Comparison of ENCODE assay signal across 8 mouse cellular contexts in genomic region chr4:57717354-57717753, GRCm38 (mm10). TPM values are rescaled to one million over a fixed set of nuclear protein-coding genes. Genes with fewer than 3 reads are reported as not detected.
DNase-seq lines count a peak whose midpoint lies in the region; ATAC-seq lines count a peak whose summit lies in the region.

Gene Akap2 (plus strand): TSS chr4:57717657.

- H3K4me3 ChIP-seq in embryonic facial prominence, embryonic 11.5 days (ENCODE audit: low read depth, low read length): no peak within 1 kb of the TSS
- H3K4me3 ChIP-seq in limb, embryonic 12.5 days (replicated peaks): no peak within 1 kb of the TSS

- intact Hi-C loops in heart, postnatal 10 days (cut with DNase I): no loop called here

- H3K4me2 ChIP-seq in embryonic facial prominence, embryonic 11.5 days (ENCODE audit: low read depth, low read length): no peak within 1 kb of the TSS
- H3K4me2 ChIP-seq in limb, embryonic 12.5 days: no peak within 1 kb of the TSS

- no peak within 1 kb of the TSS for H3K27ac ChIP-seq in embryonic facial prominence, embryonic 11.5 days (replicated peaks; ENCODE audit: low read depth, low read length)
- H3K27ac ChIP-seq in limb, embryonic 12.5 days: no peak within 1 kb of the TSS

- no peaks in the 10 kb centered on the region for H3K9me3 ChIP-seq in embryonic facial prominence, embryonic 11.5 days (replicated peaks; ENCODE audit: control insufficient read depth, low read length)
- no peaks in the 10 kb centered on the region for H3K9me3 ChIP-seq in limb, embryonic 12.5 days

- H3K9ac ChIP-seq in embryonic facial prominence, embryonic 11.5 days (replicated peaks; ENCODE audit: low read length): no peak within 1 kb of the TSS
- H3K9ac ChIP-seq in limb, embryonic 12.5 days (replicated peaks): no peak within 1 kb of the TSS

- H3K27me3 ChIP-seq in embryonic facial prominence, embryonic 11.5 days (ENCODE audit: control insufficient read depth, insufficient read depth, low read length): no peaks in the 10 kb centered on the region
- H3K27me3 ChIP-seq in limb, embryonic 12.5 days: no peaks in the 10 kb centered on the region

- no peak for ATAC-seq in embryonic facial prominence, embryonic 11.5 days (replicated peaks; ENCODE audit: insufficient number of reproducible peaks, low FRiP score, low TSS enrichment, low read depth)
- no peak for ATAC-seq in limb, embryonic 12.5 days (ENCODE audit: insufficient number of reproducible peaks, insufficient read depth, low FRiP score, low TSS enrichment, low read depth)

- 81% methylated on average over 9 of the region's 9 CpGs for WGBS in embryonic facial prominence, embryonic 11.5 days
- 73% methylated on average over 9 of the region's 9 CpGs for WGBS in limb, embryonic 12.5 days

- no peaks in the 10 kb centered on the region for H3K36me3 ChIP-seq in embryonic facial prominence, embryonic 11.5 days (replicated peaks; ENCODE audit: control insufficient read depth, insufficient read depth, low read depth, low read length)
- no peaks in the 10 kb centered on the region for H3K36me3 ChIP-seq in limb, embryonic 12.5 days

- H3K4me1 ChIP-seq in embryonic facial prominence, embryonic 11.5 days (ENCODE audit: control insufficient read depth, insufficient read depth, low read length): no peaks in the 10 kb centered on the region; the same call in 1 of the 2 replicates
- peaks cover 49% of the 10 kb centered on the region for H3K4me1 ChIP-seq in limb, embryonic 12.5 days (replicated peaks)

- DNase-seq in left cerebral cortex, adult 18-20 months (ENCODE audit: low spot score in 2 of 2): no peak
- DNase-seq in left cerebral cortex, adult 9 months (ENCODE audit: low spot score in 2 of 2): no peak
- no peak for DNase-seq in embryonic facial prominence, embryonic 11.5 days (ENCODE audit: low spot score)
- no peak for DNase-seq in heart, postnatal 10 days
- DNase-seq in liver: no peak
- no peak for DNase-seq in frontal cortex, postnatal 10 days (ENCODE audit: low spot score in 2 of 2)
- no peak for DNase-seq in ovary, postnatal 36 days (ENCODE audit: low spot score)

RNA-seq across cellular contexts. Expression of gene Akap2, which starts in this region (rescaled TPM):
- total RNA-seq in left cerebral cortex, adult 18-20 months (2021): 10 to 100 TPM; 42.1 to 46.8 TPM
- polyA plus RNA-seq in embryonic facial prominence, embryonic 11.5 days (2014; fragmentation: Nextera tagmentation; extraction: Ambion mirVana): 24.0 and 24.6 TPM in 2 replicates
- 100 to 1,000 TPM; 127 to 141 TPM for total RNA-seq in heart, postnatal 10 days (2021)
- polyA plus RNA-seq in limb, embryonic 12.5 days (2016; fragmentation: Nextera tagmentation; extraction: Ambion mirVana): 25.4 and 32.0 TPM in 2 replicates
